Mouse (Mus musculus) ES-E14 (cell line): Measurements from ENCODE around the gene Vmn1r48. TPM values are rescaled to one million over a fixed set of nuclear protein-coding genes. Genes with fewer than 3 reads are reported as not detected.
"Not testable (repeated sequence)": the region's sequence is repeated elsewhere in the genome, so short reads cannot be mapped to it uniquely, and the experiment has no call there.

Experiments
- DNase-seq: peaks from one replicate; pipeline ENCODE4 v3.0.0-alpha.2; 2013; ENCODE audit warnings: low read depth, low spot score
- H3K27ac ChIP-seq: 2 replicates; pipeline ENCODE4 v1.5.1; 2012; ENCODE audit warnings: low read depth, mild to moderate bottlenecking, low read length, moderate library complexity, mixed read lengths; ENCODE audit not compliant: poor library complexity, insufficient read depth, severe bottlenecking
- H3K36me3 ChIP-seq: 2 replicates; pipeline ENCODE4 v1.6.1; 2012; ENCODE audit warnings: mild to moderate bottlenecking, low read length, moderate library complexity, mixed read lengths; ENCODE audit not compliant: control insufficient read depth, poor library complexity, insufficient read depth, severe bottlenecking
- H3K4me1 ChIP-seq, 2 experiments: fragments of 150-350 bp in 1 of 2; sonication (generic) in 1 of 2; 2 replicates each; pipeline ENCODE4 v1.6.1; 2012; ENCODE audit warnings: low read length in 2 of 2, mild to moderate bottlenecking in 1 of 2, mixed read lengths in 1 of 2; ENCODE audit not compliant: control insufficient read depth in 2 of 2, insufficient read depth in 2 of 2, poor library complexity in 1 of 2
- H3K4me3 ChIP-seq, 2 experiments: fragments of 150-350 bp in 1 of 2; sonication (generic) in 1 of 2; 2 replicates each; pipeline ENCODE4 v1.5.1; 2012; ENCODE audit warnings: low read length in 2 of 2, low read depth in 1 of 2, mild to moderate bottlenecking in 1 of 2, mixed read lengths in 1 of 2; ENCODE audit not compliant: insufficient read depth in 1 of 2, poor library complexity in 1 of 2, severe bottlenecking in 1 of 2
- H3K9ac ChIP-seq: 2 replicates; pipeline ENCODE4 v1.6.1; 2012; ENCODE audit warnings: low read depth, mild to moderate bottlenecking, low read length, mixed read lengths; ENCODE audit not compliant: poor library complexity, insufficient read depth, severe bottlenecking
- H3K9me3 ChIP-seq: fragments of 150-350 bp; sonication (generic); 2 replicates; pipeline ENCODE4 v1.6.1; 2012; ENCODE audit warnings: low read depth, mild to moderate bottlenecking, low read length; ENCODE audit not compliant: control insufficient read depth, insufficient read depth
- CHD2 ChIP-seq: IDR thresholded peaks from 2 replicates; pipeline ENCODE4 v1.6.1; 2014; ENCODE audit warnings: mild to moderate bottlenecking, low read depth, low read length, inconsistent platforms
- HCFC1 ChIP-seq: IDR thresholded peaks from 2 replicates; pipeline ENCODE4 v1.6.1; 2012; ENCODE audit warnings: low read length, inconsistent platforms, borderline replicate concordance; ENCODE audit not compliant: insufficient read depth
- MAFK ChIP-seq: IDR thresholded peaks from 2 replicates; pipeline ENCODE4 v1.6.1; 2014; ENCODE audit warnings: mild to moderate bottlenecking, low read depth, low read length, inconsistent platforms; ENCODE audit not compliant: insufficient read depth
- ZC3H11A ChIP-seq: IDR thresholded peaks from 2 replicates; pipeline ENCODE4 v1.6.1; 2012; ENCODE audit warnings: low read depth, mild to moderate bottlenecking, inconsistent platforms, low read length, borderline replicate concordance
- ZNF384 ChIP-seq: IDR thresholded peaks from 2 replicates; pipeline ENCODE4 v1.6.1; 2012; ENCODE audit warnings: low read depth, low read length, inconsistent platforms
- in situ Hi-C, 2 experiments: fragments of 600-800 bp; cut with MboI; formaldehyde crosslinking; loops; one replicate each; pipeline ENCODE4 v1.15.1; 2025; ENCODE audit warnings: low sequenced_read_pairs in 2 of 2, inconsistent platforms in 1 of 2; ENCODE audit not compliant: unreplicated experiment in 2 of 2
- total RNA-seq: library from RNA; depleted of rRNA; stranded (reverse); fragments of 300-350 nt; gene quantifications from 2 replicates; pipeline ENCODE4 v1.2.3, GENCODE M21; 2012; rRNA removed

The Vmn1r48 gene
- not detected in 2 replicates for total RNA-seq

DNA sequence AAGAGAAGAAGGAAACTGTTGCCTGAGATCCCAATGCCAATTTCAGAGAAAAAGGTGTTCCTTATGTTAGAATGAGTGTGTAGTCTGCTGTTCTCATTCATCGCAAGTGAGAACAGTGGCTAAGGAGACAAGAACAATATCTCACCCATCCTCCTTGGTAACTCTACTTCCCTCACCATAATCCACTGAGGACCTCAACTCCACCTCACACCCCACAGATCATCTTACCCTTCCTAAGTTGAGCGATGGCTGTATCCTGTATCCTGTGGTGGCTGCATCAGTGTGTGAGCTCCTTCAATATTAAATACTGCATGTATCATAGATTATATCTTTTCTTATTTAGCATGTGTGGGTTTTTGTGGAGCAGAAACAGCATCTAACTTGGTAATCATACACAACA lies at the start of gene Vmn1r48:
Gene Vmn1r48 (minus strand): TSS at position 101 of the 400 bp plus-strand sequence.
- H3K27ac ChIP-seq, in situ Hi-C loops, DNase-seq, H3K9ac ChIP-seq, H3K36me3 ChIP-seq, H3K4me3 ChIP-seq, H3K4me1 ChIP-seq, H3K9me3 ChIP-seq: not testable (repeated sequence)

DNA sequence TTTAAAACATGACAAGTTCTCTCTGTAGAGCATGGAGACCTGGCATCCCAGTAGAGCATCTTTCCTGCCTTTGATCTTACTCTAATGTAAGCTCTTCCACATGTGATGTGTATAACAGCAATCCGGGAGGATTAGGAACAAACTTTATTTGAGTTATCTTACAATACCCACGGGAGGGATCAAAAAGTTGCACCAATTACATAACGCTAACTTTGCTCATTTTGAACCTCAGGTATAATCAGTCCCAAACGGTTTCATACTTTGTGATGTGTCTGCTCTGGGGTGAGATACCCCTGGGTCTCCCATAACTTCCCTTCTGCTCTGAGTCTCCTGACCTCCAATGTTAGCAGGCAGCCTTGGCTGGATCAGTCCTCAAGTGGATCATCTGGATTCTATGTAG lies 41.8 kb upstream of the Vmn1r48 start, which contains the start of gene Vmn1r49:
Gene Vmn1r49 (minus strand): TSS at position 101 of the 400 bp plus-strand sequence.
- no peaks in the 10 kb centered on the region for H3K4me1 ChIP-seq
- no peak within 1 kb of the TSS for H3K9ac ChIP-seq
- H3K4me3 ChIP-seq: no peak within 1 kb of the TSS
- H3K9me3 ChIP-seq: no peaks in the 10 kb centered on the region
- H3K27ac ChIP-seq: no peak within 1 kb of the TSS
- in situ Hi-C loops: no loop called here
- DNase-seq: no peak
- H3K36me3 ChIP-seq: no peaks in the 10 kb centered on the region
- TF ChIP-seq HCFC1: no peak
- no peak for TF ChIP-seq ZC3H11A
- TF ChIP-seq MAFK: no peak
- TF ChIP-seq CHD2: no peak
- TF ChIP-seq ZNF384: no peak

DNA sequence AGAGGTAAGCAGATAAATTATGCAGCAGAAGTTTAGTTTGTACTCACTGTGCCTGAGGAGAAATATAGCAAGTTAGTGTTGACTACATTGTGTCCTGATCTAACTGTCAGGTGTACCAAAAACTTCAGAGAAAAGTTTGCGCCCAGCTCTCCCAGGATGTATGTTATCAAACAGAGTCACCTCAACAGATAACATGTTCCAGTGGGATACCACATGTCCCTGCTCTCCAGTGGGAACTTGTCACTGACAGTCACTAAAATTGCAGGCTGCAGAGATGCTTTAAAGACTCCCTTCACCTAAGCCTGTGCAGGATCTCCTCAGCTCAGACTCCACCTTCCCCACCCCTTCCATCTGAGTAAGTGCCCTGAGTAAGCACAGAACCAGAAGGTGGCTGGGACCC lies 20.8 kb downstream of the Vmn1r48 start, which contains the start of gene Vmn1r47:
Gene Vmn1r47 (plus strand): TSS at position 301 of the 400 bp plus-strand sequence.
- H3K36me3 ChIP-seq, H3K9ac ChIP-seq, H3K4me3 ChIP-seq, H3K4me1 ChIP-seq, H3K27ac ChIP-seq, H3K9me3 ChIP-seq, DNase-seq, in situ Hi-C loops: not testable (repeated sequence)

DNA sequence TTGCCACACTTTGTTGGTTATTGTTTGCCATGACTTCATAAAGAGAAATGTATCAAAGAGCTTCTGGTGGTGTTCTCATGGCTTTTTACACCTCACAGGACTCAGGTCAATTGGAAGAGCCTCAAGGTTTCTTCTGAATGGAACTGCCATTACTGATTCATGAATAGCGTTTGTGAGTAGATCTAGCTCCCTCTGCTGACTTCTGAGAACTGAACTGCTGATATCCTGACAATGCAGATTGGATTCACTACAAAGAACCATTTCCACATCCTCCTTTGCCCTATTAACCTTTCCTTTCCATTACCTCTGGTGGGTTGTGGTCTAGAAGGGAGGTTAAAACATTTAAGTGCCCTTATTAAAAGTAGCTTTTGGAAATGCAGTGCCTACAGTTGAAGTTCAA lies 50.7 kb downstream of the Vmn1r48 start:
- no peaks in the 10 kb centered on the region for H3K9me3 ChIP-seq
- no peak overlapping the region for H3K9ac ChIP-seq
- no peak overlapping the region for H3K27ac ChIP-seq
- in situ Hi-C loops: no loop called here
- no peak for DNase-seq
- no peak for TF ChIP-seq ZNF384
- no peak for TF ChIP-seq MAFK
- TF ChIP-seq ZC3H11A: no peak
- TF ChIP-seq CHD2: no peak
- TF ChIP-seq HCFC1: no peak
- H3K4me1 ChIP-seq: no peaks in the 10 kb centered on the region
- H3K4me3 ChIP-seq: no peak overlapping the region
- H3K36me3 ChIP-seq: no peaks in the 10 kb centered on the region

Other genes with a start within 250 kb of the Vmn1r48 start
- gene Vmn1r42, start 160.4 kb downstream of the Vmn1r48 start, total RNA-seq: not detected in 2 replicates
- gene Vmn1r43, start 160.4 kb downstream of the Vmn1r48 start, total RNA-seq: 0.13 TPM in 1 of 2 replicates, not detected in the other
- not detected in 2 replicates for gene Vmn1r44, start 153.2 kb downstream of the Vmn1r48 start, total RNA-seq
- not detected in 2 replicates for gene Vmn1r45, start 96.2 kb downstream of the Vmn1r48 start, total RNA-seq
- not detected in 2 replicates for gene Vmn1r46, start 67.5 kb downstream of the Vmn1r48 start, total RNA-seq
- 0.58 and 1.4 TPM in 2 replicates for gene Vmn1r47, start 20.7 kb downstream of the Vmn1r48 start, total RNA-seq
- gene Vmn1r49, start 41.7 kb upstream of the Vmn1r48 start, total RNA-seq: not detected in 2 replicates
- gene Vmn1r50, start 64.6 kb upstream of the Vmn1r48 start, total RNA-seq: not detected in 2 replicates
- not detected in 2 replicates for gene Vmn1r51, start 85.8 kb upstream of the Vmn1r48 start, total RNA-seq
- not detected in 2 replicates for gene Vmn1r52, start 138.0 kb upstream of the Vmn1r48 start, total RNA-seq
- not detected in 2 replicates for gene V1ra8, start 166.0 kb upstream of the Vmn1r48 start, total RNA-seq
- gene Vmn1r53, start 187.6 kb upstream of the Vmn1r48 start, total RNA-seq: 2.1 and 2.3 TPM in 2 replicates
- not detected in 2 replicates for gene Vmn1r54, start 209.5 kb upstream of the Vmn1r48 start, total RNA-seq